Mouse (Mus musculus) G1E (cell line): ENCODE data around the gene Mttp. TPM values are rescaled to one million over a fixed set of nuclear protein-coding genes. Genes with fewer than 3 reads are reported as not detected.

Experiments used
- ATAC-seq: 2 replicates; pipeline ENCODE4 v1.8.0; 2016; ENCODE audit warnings: mild to moderate bottlenecking; ENCODE audit not compliant: insufficient number of reproducible peaks, poor library complexity, low FRiP score, severe bottlenecking; ENCODE audit errors: extremely low read depth
- DNase-seq: peaks from one replicate; pipeline ENCODE4 v3.0.0; 2012; ENCODE audit warnings: low spot score
- H3K27me3 ChIP-seq: 2 replicates; pipeline ENCODE4 v1.6.1; 2012; ENCODE audit warnings: mild to moderate bottlenecking, low read length, inconsistent platforms; ENCODE audit not compliant: insufficient read depth
- H3K36me3 ChIP-seq: replicated peaks from 2 replicates; pipeline ENCODE3; 2012; ENCODE audit warnings: mild to moderate bottlenecking, inconsistent platforms
- H3K4me1 ChIP-seq: 2 replicates; pipeline ENCODE4 v1.6.1; 2012; ENCODE audit warnings: low read depth, low read length, inconsistent platforms, mixed read lengths; ENCODE audit not compliant: insufficient read depth
- H3K4me3 ChIP-seq: 2 replicates; pipeline ENCODE4 v1.5.1; 2012; ENCODE audit warnings: low read depth, mild to moderate bottlenecking, inconsistent platforms, low read length, moderate library complexity, mixed read lengths
- H3K9me3 ChIP-seq: replicated peaks from 2 replicates; pipeline ENCODE4 v1.6.1; 2012; ENCODE audit warnings: inconsistent platforms
- CTCF ChIP-seq: IDR thresholded peaks from 2 replicates; pipeline ENCODE4 v1.5.1; 2012; ENCODE audit warnings: low read depth, low read length, inconsistent platforms, mixed read lengths
- GATA1 ChIP-seq: IDR thresholded peaks from 2 replicates; pipeline ENCODE4 v1.6.1; 2012; ENCODE audit warnings: borderline replicate concordance, low read length, inconsistent platforms, mixed read lengths
- GATA2 ChIP-seq: IDR thresholded peaks from 2 replicates; pipeline ENCODE4 v1.6.1; 2012; ENCODE audit warnings: low read depth, low read length, inconsistent platforms, borderline replicate concordance
- POLR2AphosphoS5 ChIP-seq: IDR thresholded peaks from 2 replicates; pipeline ENCODE4 v1.6.1; 2012; ENCODE audit warnings: low read depth, low read length, inconsistent platforms; ENCODE audit not compliant: insufficient replicate concordance
- TAL1 ChIP-seq: conservative IDR thresholded peaks from 2 replicates; pipeline ENCODE4 v1.6.1; 2012; ENCODE audit warnings: low read depth, low read length, inconsistent platforms, mixed read lengths
- polyA plus RNA-seq: library from polyadenylated mRNA; stranded (reverse); fragments of >175 nt; gene quantifications from 2 replicates; pipeline ENCODE4 v1.2.3, GENCODE M21; 2012
- total RNA-seq, 2 experiments: library from RNA; stranded (forward) in 1 of 2; stranded (reverse) in 1 of 2; fragments of 200-1000 nt in 1 of 2; fragments of >200 nt in 1 of 2; fragmentation: Nextera tagmentation in 1 of 2; gene quantifications; 2 replicates each; pipeline ENCODE4 v1.2.3; 2014 to 2017

Gene Mttp
- total and polyA plus RNA-seq, 3 experiments: 0.42 to 8.0 (median 3.4) TPM

DNA sequence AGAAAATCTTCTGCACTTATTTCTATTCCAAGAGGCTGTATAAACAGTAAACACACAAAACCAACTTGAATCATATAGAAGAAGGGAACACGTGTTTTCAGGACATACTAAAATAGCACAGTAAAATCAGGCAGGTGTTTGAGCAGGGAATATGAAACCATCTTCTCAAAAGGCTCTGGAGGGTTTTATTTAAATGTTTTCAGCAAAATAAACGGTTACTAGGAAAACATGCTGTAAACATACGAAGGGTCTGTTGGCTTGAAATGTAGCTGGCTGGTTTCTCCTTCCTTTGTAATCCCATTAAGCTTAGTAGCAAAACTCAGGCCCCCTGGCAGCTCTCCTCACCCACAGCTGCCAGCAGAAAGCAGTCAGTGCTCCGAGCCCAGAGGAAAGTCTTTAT, 86.5 kb downstream of the Mttp start:
- no peak for TF ChIP-seq GATA2
- no peak for TF ChIP-seq CTCF
- no peak for TF ChIP-seq TAL1
- no peak for TF ChIP-seq POLR2AphosphoS5
- TF ChIP-seq GATA1: no peak
- H3K9me3 ChIP-seq: no peaks in the 10 kb centered on the region
- H3K4me1 ChIP-seq: peaks cover 20% of the 10 kb centered on the region
- DNase-seq: no peak
- no peak overlapping the region for H3K4me3 ChIP-seq
- no peak for ATAC-seq
- H3K36me3 ChIP-seq: no peaks in the 10 kb centered on the region
- H3K27me3 ChIP-seq: peaks cover 7% of the 10 kb centered on the region

DNA sequence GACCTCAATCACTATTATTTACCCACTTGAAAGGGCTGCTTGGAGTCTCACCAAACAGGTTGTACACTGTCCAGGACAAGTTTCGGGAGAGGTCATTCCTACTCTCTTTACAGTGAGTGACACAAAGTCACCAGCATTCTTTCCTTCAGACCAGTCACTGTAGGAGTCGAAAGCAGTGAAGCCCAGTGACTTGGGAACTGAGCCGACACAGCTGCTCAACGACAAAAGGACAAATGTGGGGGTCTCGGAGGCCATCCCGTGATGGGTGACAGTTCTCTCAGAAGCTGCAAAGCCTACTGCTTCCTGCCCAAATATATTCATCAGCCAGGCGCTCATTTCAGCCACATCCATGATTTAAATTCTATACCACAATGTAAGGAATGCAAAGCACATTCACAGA, 87.8 kb downstream of the Mttp start:
- Histone ChIP-seq H3K36me3 (no peaks in the 10 kb centered on the region), H3K9me3 (no peaks in the 10 kb centered on the region), H3K27me3 (peaks cover 11% of the 10 kb centered on the region), H3K4me3 (no peak overlapping the region), H3K4me1 (peaks cover 20% of the 10 kb centered on the region)
- DNase-seq: no peak
- no peak for ATAC-seq
- TF ChIP-seq POLR2AphosphoS5 (no peak), GATA2 (no peak), GATA1 (no peak), CTCF (no peak), TAL1 (no peak)

DNA sequence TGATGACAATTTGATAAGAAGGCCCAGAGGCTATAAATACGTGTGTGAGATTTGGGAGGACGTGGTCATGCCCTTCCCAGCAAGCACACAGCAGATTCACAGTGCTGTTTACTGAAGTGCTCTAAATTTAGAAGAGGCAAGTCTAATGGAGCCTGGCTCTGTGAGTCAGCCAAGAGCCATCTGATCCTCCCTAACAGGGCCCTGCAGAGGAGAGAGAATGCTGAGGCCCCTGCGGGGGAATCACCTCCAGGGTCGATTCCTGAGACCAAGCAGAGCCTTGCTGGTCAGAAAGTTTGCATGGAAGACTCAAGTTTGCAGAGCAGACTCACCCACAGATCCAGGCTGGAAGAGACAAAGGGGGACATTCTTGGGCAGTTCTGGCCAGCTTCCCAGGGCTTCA, 90.8 kb downstream of the Mttp start:
- H3K36me3 ChIP-seq: no peaks in the 10 kb centered on the region
- peaks cover 3% of the 10 kb centered on the region; the same call in 1 of the 2 replicates for H3K4me1 ChIP-seq
- peaks cover 25% of the 10 kb centered on the region for H3K27me3 ChIP-seq
- DNase-seq: no peak
- no peak for ATAC-seq
- no peak for TF ChIP-seq GATA2
- no peak for TF ChIP-seq GATA1
- TF ChIP-seq TAL1: no peak
- TF ChIP-seq CTCF: no peak
- no peak for TF ChIP-seq POLR2AphosphoS5
- H3K4me3 ChIP-seq: no peak overlapping the region
- H3K9me3 ChIP-seq: no peaks in the 10 kb centered on the region

DNA sequence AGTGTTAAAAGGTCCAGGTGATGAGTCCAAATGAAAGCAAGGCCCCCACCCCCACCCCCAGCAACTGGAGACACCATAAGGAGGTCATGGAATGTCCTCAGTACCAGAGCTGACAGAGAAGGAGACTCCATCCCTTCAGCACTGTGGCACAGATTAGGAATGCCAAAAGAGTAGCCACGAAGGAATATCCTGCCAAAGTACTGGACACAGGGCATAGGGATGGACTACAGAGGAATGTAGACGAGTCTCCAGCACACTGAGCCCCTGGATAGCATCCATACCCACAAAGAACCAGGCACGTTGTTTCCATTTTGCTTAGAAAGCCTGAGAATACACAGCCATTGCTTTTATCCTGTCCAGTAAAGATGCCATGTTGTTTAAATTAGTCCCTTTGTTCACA, 93.3 kb downstream of the Mttp start:
- H3K36me3 ChIP-seq: no peaks in the 10 kb centered on the region
- DNase-seq: no peak
- no peak for TF ChIP-seq CTCF
- no peak for TF ChIP-seq POLR2AphosphoS5
- no peak for TF ChIP-seq GATA2
- TF ChIP-seq GATA1: no peak
- no peak for TF ChIP-seq TAL1
- no peak for ATAC-seq
- peaks cover 25% of the 10 kb centered on the region for H3K27me3 ChIP-seq
- H3K4me3 ChIP-seq: no peak overlapping the region
- no peaks in the 10 kb centered on the region for H3K9me3 ChIP-seq
- H3K4me1 ChIP-seq: no peaks in the 10 kb centered on the region

DNA sequence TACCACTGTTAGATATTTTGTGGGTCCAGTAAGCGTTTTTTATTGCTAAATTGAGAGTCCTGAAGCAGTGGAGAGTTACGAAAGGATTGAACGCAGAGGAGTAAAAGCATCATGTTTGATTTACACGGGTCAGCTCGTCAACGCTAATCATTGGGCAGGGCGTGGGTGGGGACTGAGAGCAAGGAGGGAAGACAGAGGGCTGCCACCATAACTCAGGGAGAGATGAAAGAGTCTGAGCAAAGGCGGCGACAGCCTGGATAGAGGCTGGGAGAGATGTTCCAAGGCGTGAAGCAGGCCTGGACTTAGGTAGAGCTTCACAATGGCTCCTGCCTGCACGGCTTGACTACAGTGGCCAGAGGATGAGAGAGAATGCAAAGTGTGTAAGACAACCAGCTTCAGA, 94.0 kb downstream of the Mttp start:
- Histone ChIP-seq H3K4me3 (no peak overlapping the region), H3K36me3 (no peaks in the 10 kb centered on the region), H3K4me1 (no peaks in the 10 kb centered on the region), H3K27me3 (peaks cover 25% of the 10 kb centered on the region), H3K9me3 (no peaks in the 10 kb centered on the region)
- no peak for ATAC-seq
- TF ChIP-seq POLR2AphosphoS5 (no peak), CTCF (no peak), TAL1 (no peak), GATA2 (no peak), GATA1 (no peak)
- no peak for DNase-seq

DNA sequence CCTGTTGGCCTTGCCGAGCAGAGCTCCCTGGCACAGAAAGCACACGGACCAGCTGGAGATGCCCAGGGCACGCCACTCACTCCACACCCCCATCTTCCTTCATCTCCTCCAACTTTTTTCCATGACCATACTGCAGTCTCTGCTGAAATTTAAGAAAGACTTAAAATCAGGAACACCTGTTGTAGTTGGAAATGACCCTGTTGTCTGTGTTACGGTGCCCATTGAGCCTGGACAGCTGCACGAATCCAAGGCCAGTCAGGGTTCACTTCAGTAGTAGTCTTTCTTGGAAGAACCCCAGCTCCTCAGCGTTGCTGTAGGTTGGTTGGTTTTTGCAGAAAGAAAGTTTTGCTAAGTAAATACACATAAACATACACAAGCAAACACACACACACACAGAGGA, 95.2 kb downstream of the Mttp start:
- H3K4me3 ChIP-seq: no peak overlapping the region
- no peaks in the 10 kb centered on the region for H3K4me1 ChIP-seq
- H3K27me3 ChIP-seq: peaks cover 25% of the 10 kb centered on the region
- TF ChIP-seq CTCF (no peak), TAL1 (no peak), GATA2 (no peak), GATA1 (no peak), POLR2AphosphoS5 (no peak)
- DNase-seq: no peak
- H3K36me3 ChIP-seq: no peaks in the 10 kb centered on the region
- no peak for ATAC-seq
- H3K9me3 ChIP-seq: no peaks in the 10 kb centered on the region

DNA sequence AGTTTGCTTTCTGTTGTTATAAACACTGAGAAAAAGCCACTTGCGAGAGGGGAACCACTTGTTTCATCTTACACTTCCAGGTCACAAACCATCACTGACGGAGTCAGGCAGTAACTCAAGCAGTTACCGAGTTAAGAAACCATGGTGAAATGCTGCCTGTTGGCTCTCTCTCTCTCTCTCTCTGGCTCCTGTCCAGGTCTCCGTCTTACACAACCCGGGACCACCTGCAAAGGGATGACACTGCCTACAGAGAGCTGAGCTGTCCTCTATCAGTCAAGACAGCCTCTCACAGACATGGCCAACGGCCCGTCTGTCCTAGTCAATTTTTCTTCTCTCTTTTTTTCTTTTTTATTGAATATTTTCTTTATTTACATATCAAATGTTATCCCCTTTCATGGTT, 101.5 kb downstream of the Mttp start:
- no peak for ATAC-seq
- H3K4me1 ChIP-seq: no peaks in the 10 kb centered on the region
- no peak overlapping the region for H3K4me3 ChIP-seq
- DNase-seq: no peak
- peaks cover 2% of the 10 kb centered on the region; the same call in 1 of the 2 replicates for H3K27me3 ChIP-seq
- H3K9me3 ChIP-seq: no peaks in the 10 kb centered on the region
- H3K36me3 ChIP-seq: no peaks in the 10 kb centered on the region
- TF ChIP-seq GATA2: no peak
- no peak for TF ChIP-seq TAL1
- TF ChIP-seq POLR2AphosphoS5: no peak
- no peak for TF ChIP-seq CTCF
- no peak for TF ChIP-seq GATA1
